Mouse (Mus musculus): Measurements from ENCODE around the gene Dnajc22. TPM values are rescaled to one million over a fixed set of nuclear protein-coding genes. Genes with fewer than 3 reads are reported as not detected.
"Not testable (repeated sequence)": the region's sequence is repeated elsewhere in the genome, so short reads cannot be mapped to it uniquely, and the experiment has no call there.

The Dnajc22 gene
- total RNA-seq (2015; ENCODE audit: low replicate concordance) (not detected in 2 replicates), total RNA-seq (2017; ENCODE audit: low replicate concordance) (not detected in 2 replicates)

DNA sequence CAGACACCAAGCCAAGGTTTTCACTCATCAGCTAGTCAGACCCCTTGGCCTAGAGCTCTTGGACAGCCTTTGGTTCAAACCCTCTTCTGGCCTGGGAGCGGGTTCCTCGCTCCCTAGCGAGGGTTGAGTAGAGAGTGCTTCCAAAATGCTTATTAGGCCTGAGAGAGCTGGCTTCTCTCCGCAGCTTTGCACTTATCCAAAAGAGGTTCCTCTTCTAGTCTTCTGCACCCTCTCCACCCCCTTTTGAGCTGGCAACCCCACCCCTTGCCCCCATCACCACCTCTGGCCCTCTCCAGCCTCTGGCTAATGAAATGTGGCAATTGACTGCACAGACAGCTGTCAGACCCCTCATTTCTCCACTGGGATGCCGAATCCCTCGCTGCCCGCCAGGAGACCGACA, at the start of gene Dnajc22:
Dnajc22 (plus strand) TSS at position 301 of the 400 bp plus-strand sequence.
- ATAC-seq (replicated peaks; ENCODE audit: low FRiP score, poor library complexity, severe bottlenecking): no peak

GRCm38 (mm10) chr15:99044854-99045253, 48.1 kb upstream of the Dnajc22 start:
- ATAC-seq (replicated peaks; ENCODE audit: low FRiP score, poor library complexity, severe bottlenecking): no peak

DNA sequence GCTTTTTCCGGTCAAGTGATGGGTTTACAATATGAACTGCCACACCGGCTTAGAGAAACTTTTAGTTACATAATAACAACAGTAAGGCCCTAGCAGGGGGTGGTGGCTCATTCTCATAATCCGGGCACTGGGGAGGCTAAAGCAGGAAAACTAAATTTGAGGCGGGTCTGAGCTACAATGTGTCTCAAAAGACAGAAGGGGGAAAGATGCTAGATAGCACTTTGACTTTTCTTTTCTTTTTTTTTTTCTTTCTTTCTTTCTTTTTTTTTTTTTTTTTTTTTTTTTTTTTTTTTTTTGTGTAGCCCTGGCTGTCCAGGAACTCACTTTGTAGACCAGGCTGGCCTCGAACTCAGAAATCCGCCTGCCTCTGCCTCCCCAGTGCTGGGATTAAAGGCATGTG, 47.2 kb upstream of the Dnajc22 start:
- not testable (repeated sequence) for ATAC-seq (replicated peaks; ENCODE audit: low FRiP score, poor library complexity, severe bottlenecking)

- ATAC-seq (replicated peaks; ENCODE audit: low FRiP score, poor library complexity, severe bottlenecking): peak; percentile 80
These were observed 43.3 kb upstream of the Dnajc22 start for GRCm38 (mm10) chr15:99049473-99050253.

DNA sequence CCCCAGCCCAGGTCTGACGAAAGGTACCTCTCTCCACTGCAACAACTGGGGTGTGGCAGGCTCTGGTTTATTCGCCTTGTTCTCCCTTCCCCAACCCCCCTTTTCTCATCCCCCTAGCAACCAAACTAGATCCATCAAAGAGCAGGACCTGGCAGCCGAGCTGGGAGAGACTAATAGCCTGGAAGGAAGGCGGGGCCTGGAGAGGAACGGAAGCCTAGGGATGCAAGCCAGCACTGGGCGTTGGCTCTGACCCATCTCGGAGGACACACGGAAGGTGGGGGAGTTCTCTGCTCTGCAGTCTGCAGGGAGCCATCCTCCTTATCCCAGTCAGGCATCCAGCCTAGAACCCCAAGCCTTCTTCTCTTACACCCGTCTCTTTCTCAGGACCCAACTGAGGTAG, 39.6 kb upstream of the Dnajc22 start:
- ATAC-seq (replicated peaks; ENCODE audit: low FRiP score, poor library complexity, severe bottlenecking): no peak

DNA sequence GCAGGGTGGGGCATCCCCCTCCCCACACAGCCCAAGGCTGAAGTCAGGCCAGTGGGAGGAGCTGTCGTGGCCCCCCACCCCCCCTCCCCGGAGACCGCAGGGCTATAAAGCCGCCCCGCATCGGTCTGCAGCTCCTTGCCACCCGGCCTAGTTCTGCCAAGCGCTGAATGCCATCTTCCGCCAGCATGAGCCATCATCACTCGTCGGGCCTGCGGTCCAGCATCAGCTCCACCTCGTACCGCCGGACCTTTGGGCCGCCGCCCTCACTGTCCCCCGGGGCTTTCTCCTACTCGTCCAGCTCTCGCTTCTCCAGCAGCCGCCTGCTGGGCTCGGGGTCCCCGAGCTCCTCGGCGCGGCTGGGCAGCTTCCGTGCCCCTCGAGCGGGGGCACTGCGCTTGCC, 37.9 kb upstream of the Dnajc22 start, which contains the start of gene Prph:
Prph (plus strand) TSS at position 135 of the 400 bp plus-strand sequence.
- ATAC-seq (replicated peaks; ENCODE audit: low FRiP score, poor library complexity, severe bottlenecking): no peak

DNA sequence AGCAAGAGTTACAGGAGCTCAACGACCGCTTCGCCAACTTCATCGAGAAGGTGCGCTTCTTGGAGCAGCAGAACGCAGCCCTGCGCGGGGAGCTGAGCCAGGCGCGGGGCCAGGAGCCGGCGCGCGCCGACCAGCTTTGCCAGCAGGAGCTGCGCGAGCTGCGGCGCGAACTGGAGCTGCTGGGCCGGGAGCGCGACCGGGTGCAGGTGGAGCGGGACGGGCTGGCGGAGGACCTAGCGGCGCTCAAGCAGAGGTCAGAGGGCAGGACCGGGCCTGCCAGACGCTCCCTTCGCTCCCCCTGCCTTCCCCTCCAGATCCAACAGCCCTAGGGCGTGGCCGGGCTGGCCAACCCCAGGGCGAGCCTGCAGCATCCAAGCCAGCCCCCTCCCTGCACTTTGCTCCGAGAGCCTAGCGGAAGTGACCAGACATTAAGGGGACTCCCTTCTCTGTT, 37.4 kb upstream of the Dnajc22 start:
- ATAC-seq (replicated peaks; ENCODE audit: low FRiP score, poor library complexity, severe bottlenecking): 0 out of 2 replicates have a peak, but pooled peaks have one; percentile 28

- ATAC-seq (replicated peaks; ENCODE audit: low FRiP score, poor library complexity, severe bottlenecking): peak; percentile 62; the same call in 1 of the 2 replicates
These were observed 36.6 kb upstream of the Dnajc22 start for GRCm38 (mm10) chr15:99056332-99056731.

DNA sequence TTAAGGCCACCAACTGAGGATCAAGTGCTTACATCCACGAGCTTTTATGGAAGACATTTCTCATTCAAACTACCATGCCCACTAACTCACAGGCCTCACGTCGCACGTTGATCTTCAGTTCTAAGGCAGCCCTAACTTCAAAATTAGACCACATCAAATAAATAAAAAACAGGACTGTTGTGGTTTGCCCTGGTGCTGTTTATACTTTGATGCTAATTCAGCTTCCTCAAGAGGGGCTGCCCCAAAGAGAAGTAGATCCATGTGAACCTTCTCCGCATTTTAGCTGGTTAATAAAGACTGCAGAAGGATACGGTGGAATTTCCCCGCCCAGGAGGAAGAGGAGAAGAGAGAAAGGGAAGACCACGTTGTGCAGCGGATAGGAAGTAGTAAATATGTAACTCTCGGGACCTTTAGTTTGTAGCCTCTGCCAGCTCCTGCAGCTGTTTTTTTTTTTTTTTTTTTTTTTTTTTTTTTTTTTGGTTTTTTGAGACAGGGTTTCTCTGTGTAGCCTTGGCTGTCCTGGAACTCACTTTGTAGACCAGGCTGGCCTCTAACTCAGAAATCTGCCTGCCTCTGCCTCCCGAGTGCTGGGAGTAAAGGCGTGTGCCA, 27.3 kb upstream of the Dnajc22 start:
- no peak for ATAC-seq (replicated peaks; ENCODE audit: low FRiP score, poor library complexity, severe bottlenecking)

DNA sequence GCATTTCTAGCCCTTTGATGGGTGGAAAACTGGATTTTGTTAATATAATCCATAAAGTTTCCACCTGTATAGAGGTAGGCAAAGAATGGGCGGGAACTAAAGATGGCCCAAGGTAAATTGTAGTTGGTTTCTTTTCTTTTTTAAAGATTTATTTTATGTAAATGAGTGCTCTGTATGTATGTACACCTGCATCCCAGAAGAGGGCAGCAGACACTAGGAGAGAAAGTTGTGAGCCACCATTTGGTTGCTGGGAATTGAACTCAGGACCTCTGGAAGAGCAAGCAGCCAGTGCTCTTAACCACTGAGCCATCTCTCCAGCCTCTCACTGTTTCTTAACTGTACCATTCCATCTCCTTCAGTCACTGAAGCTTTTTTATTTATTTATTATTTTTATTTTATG, 21.0 kb upstream of the Dnajc22 start:
- no peak for ATAC-seq (replicated peaks; ENCODE audit: low FRiP score, poor library complexity, severe bottlenecking)

- ATAC-seq (replicated peaks; ENCODE audit: low FRiP score, poor library complexity, severe bottlenecking): peak; percentile 36
These were observed 18.9 kb upstream of the Dnajc22 start, which contains the start of gene Troap for GRCm38 (mm10) chr15:99074019-99074599. Troap (plus strand) TSS chr15:99074575.

DNA sequence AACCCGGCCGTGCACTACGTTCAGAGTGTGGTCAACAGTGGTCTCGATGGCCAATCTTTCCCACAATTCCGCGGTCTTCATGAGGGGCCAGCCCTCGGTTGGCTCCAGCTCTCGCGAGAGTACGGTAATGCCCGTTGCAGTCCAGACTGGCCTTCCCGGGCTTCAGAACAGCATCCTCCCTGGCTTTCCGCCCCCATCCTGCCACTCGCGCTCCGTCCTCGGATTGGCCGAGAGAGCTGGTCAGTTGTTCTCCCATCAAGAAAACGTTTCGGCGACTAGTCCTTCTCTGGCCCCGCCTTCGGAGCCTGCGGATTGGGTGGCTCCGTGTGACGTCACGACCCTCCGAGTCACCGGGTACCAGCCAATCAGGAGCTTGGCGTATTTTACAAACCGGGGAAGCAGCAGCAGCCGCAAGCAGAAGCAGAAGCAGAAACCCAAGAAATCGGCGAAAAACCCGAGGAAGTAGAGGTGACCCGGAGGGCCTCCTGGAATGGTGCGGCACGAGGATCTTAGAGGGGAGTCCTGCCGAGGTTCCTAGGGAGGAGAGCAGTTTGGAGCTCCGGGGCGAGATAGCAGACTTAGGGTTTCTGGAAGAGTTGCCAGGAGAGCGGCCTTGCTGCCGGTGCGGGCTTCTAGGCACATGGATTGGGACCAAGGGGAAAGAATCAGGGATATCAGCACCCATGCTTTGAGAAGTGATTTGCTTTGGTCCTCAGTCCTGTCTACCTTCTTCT, 18.2 kb upstream of the Dnajc22 start:
- ATAC-seq (replicated peaks; ENCODE audit: low FRiP score, poor library complexity, severe bottlenecking): peak; percentile 94

DNA sequence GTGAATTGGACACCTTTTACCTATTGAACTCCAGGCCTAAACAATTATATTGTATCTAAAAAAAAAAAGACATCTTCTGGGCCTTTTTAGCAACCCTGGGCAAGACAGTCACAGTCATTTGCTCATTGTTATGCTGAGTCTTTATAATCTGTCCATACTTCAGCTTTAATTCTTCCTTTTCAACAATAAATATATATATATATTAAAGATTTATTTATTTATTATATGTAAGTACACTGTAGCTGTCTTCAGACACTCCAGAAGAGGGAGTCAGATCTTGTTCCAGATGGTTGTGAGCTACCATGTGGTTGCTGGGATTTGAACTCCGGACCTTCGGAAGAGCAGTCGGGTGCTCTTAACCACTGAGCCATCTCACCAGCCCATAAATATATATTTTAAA, 17.0 kb upstream of the Dnajc22 start:
- ATAC-seq (replicated peaks; ENCODE audit: low FRiP score, poor library complexity, severe bottlenecking): not testable (repeated sequence)

GRCm38 (mm10) chr15:99078181-99078910, 14.6 kb upstream of the Dnajc22 start:
- ATAC-seq (replicated peaks; ENCODE audit: low FRiP score, poor library complexity, severe bottlenecking): no peak

DNA sequence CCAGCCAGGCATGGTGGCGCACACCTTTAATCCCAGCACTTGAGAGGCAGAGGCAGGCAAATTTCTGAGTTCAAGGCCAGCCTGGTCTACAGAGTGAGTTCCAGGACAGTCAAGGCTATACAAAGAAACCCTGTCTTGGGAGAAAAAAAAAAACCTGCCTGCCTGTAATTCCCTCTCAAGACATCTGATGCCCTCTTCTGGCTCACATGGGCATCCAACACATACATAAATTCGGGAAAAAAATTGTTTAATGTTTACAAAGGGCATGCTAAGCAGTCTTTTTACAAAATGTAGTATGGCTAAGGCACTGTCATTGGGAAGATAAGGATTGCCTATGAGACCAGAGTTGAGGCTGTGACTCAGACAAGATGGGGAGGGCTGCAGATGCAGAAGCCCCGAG, 13.2 kb upstream of the Dnajc22 start:
- ATAC-seq (replicated peaks; ENCODE audit: low FRiP score, poor library complexity, severe bottlenecking): no peak

- ATAC-seq (replicated peaks; ENCODE audit: low FRiP score, poor library complexity, severe bottlenecking): no peak
These were observed 10.6 kb upstream of the Dnajc22 start for GRCm38 (mm10) chr15:99082322-99082721.

- ATAC-seq (replicated peaks; ENCODE audit: low FRiP score, poor library complexity, severe bottlenecking): no peak
These were observed 10.1 kb upstream of the Dnajc22 start for GRCm38 (mm10) chr15:99082840-99083239.

GRCm38 (mm10) chr15:99083258-99083657, 9.7 kb upstream of the Dnajc22 start:
- ATAC-seq (replicated peaks; ENCODE audit: low FRiP score, poor library complexity, severe bottlenecking): no peak; the same call in 1 of the 2 replicates

DNA sequence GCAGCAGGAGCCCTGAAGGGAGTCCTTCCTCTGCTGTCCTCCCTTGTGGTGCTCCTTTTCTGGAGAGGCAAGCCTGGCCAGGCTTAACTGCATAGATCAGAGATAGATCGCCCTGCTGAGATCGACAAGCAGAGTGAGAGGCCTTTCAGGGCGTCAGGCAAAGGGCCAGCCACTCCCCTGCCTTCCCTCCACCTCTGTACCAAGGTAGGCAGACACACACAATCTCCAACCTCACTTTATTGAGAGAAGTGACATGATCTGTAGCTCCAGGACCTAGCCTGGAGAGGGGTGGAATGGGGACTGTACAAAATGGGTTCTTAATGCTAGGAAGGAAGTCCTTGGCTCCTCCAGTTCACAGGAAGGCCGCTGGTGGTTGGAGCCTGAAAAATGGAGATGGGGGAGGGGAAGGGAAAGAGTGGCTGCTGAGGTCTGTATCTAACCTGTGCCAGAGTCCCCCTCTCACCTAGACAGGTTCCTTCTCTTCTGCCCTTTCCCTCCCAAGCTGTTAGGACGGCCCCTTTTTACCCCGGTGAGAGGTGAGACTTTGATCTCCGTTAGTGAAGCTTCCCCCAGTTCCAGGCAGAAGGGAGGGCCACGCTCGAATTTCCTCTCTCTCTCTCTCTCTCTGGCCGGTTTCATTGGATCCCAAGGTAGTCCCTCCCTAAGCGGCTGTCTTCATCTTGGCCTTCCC, 9.0 kb upstream of the Dnajc22 start:
- ATAC-seq (replicated peaks; ENCODE audit: low FRiP score, poor library complexity, severe bottlenecking): no peak
